Mouse (Mus musculus) retina, postnatal 1 day (tissue): ENCODE measurements around the gene Plagl1.
A peak's percentile ranks its signal among the peaks of the same experiment; 100 is the strongest.

Source experiments
- DNase-seq: peaks from one replicate; pipeline ENCODE4 v3.0.0-alpha.2; 2012

The Plagl1 gene

DNA sequence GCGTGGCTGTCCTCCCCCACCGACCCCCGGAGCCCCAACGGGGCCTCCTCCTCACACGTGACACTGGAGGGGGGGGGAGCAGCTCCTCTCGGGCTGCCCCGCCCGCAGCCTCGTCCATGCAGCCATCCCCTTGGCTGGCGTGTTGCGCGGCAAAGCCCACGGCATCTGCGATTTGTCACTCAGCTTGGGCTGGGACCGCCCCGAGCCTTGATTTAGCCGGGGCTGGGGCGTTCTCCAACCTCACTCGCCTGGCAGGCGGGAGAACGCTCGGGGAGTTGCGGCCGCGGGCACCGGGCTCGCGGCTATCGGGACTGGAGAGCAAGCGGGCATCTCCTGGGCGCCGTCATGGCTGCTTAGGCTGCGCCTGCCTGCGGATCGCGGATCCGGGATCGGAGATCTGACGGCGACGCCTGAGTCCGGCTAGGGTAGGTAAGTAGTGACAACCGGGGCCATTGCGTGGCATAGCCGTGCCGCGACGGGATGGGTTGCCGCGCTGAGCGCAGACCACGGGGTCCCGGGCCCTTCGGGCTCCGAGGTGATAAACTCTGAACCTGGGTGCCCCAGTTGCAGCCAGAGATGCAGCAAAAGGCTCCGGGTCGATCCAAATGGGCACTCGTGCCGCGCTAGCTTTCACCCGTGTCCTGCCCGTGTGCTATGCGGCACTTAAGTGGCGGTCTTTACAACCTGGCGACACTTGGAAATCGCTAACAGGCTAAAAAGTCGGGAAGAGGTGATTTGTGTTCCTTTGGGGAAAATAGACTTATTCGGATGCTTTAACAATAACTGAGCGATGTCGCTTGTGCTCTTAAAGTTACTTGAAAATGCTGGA lies 30.5 kb downstream of the Plagl1 start:
- DNase-seq = peak; percentile 96

DNA sequence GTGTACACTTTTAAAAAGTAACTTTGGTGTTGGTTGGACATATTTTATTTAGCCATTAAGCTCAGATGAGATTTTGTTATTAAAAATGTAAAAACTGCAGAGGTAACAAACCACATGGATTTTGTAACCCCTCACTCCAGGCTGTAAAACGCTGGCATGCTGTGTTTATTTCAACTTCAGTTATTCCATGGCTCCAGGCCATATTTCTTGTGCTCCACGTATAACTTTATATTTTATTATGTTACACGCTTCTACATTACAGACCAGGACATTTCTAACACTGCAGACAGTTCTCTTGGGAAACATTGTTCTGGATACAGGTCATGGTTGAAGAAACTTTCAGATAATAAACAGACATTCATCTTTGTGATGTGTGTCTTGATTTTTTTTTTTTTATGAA lies 32.7 kb downstream of the Plagl1 start:
- no peak for DNase-seq

DNA sequence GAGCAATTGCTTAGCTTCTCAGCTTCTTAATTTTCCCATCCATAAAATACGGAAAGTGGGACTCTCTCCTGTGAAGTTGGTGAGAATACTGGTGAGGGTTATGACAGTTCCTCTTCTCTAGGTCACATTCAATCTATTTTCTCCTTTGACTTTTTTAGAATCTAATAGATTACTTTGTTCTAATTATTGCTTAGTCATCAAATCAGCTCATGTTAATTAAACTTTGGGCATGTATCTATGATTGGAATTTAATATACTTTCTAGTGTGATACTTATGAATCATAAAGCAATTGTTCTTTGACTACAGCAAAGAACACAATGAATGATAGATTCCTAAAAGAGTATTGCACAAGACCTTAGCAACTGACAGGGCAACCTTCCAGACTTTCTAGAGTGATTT lies 38.6 kb downstream of the Plagl1 start:
- DNase-seq = no peak

DNA sequence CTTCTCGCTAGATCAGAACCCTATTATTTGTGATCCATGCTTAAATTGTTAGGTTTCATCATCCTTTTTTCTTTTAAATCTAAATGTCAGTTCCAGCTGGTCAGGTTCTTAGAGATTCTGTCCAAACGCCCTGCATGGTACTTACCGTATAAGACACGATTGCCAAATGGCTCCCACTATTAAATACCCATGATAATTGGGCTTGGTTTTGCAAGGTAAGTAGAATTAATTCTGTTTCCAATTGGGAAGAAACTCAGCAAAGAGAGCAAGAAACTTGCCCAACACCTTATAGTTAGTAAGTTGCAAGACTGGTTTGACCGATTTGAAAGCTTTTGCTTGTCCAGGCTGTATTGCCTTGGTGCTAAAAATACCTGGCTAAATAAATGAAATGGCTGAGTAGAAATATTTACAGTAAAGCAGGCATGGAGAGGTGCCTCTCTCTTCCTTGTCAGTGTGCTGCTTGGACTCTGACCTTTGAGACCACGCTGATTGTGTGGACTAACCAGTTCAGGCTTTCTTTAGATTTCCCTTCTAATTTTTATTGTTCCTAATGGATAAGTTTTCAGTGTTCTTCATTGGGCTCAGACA lies 39.9 kb downstream of the Plagl1 start:
- no peak for DNase-seq

DNA sequence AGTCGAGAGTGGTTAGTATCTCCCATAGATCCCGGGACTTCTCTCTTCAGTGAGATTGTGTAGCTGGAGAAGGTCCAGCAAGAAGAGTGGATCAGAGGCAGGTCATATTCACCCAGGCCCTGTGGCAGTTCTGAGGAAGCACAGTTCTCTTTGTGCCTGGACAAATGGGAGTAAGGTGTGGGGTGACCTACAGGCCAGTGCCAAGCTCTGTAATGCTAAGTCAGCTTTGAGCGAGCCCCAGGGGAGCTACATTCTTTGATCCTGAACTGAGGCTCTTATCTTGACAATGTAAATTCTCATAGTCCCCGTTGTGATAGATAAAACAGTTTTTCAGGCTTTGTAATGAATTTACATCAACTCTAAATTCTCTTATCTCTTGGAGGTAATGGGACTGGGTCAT lies 42.1 kb downstream of the Plagl1 start:
- no peak for DNase-seq

DNA sequence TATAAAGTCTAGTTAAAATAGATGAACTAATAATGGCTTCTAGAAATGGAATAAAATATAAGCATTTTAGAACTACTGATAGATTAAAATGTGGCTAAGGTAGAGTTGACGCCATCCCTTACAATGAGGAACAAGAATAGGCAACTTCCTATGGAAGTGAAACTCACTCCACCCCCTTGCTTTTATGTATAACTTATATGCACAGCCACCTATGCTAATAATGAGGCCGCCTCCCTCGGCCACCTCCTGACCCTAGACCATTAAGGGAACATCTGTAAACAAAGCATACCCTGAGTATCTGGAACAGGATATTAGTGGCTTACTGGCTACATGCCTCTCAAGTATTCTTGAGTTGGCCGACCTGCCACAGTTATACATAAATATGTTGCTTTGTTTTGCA lies 43.5 kb downstream of the Plagl1 start:
- no peak for DNase-seq

DNA sequence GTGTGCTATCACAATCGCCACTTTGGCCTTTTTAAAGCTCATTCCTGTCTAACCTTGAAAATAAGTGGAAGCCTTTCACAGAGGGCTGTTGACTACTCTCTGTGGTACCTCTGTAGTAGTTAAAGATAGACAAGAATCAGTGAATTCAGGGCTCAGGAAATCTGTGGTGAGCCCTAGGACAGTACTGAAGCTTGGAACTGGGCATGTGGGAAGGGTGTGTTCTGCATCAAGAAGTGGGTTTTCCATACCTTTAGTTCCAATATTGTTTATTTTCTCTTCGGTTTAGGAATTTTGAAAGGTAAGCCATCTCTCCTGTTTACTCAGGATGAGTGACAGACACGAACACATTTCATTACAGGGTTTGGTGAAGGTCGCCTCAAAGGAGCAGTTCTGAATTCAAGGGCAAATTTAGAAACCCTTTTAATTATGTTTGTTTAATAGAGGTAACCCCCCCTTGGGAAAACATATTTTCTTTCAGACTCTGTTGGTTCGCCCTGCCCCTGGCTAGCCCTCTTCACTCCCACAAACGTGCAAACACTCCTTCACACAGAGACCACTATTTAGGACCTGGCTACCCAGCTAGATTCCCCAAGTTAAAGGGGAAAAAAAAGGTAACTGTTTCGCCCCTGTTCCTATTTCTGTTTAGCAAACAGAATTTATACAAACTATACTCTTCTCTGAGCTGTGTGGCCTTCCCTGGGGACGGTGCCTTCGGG lies 46.8 kb downstream of the Plagl1 start:
- DNase-seq = no peak

DNA sequence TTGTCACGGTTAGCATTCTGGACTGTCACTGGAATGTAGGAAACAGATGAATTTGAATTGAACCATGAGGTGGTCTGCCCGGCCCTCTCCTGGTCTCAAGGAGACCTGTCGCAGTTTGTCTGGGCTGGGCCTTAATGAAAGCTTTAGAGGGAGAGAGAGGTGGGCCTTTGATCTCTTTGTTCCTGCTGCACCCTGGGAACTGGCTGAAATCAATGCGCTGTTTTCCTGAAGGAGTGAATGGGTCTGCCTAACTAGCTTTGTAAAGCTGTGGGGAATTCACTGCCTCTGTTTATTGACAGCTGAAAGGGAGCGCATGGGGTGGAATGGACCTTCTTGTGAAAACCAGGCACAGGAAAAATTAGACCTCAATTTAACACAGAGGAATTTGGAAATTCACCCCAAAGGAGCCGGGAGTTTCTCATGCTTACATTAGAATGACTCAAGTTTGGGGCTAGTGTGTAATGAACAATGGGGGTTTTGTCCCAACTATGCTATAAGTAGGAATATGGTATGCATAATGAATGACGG lies 47.8 kb downstream of the Plagl1 start:
- DNase-seq = peak; percentile 47

DNA sequence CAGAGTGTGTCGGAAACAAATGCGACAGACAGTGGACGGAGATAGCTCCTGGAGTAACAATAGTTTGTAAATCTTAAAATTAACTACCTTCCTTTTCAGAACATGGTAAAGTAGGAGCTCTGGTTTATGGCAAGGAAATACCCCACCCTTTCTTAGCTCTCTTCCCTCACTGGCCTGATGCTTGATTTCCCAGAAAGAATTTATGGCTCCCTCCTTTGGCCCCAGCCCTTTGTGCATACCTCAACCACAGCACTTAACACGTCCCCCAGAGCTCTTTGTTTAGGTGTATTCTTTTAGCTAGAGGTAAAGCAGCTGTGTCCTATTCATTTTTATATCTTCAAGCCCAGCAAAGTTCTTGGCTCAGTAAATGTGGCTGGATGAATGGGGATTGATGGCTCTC lies 48.5 kb downstream of the Plagl1 start:
- DNase-seq = no peak

DNA sequence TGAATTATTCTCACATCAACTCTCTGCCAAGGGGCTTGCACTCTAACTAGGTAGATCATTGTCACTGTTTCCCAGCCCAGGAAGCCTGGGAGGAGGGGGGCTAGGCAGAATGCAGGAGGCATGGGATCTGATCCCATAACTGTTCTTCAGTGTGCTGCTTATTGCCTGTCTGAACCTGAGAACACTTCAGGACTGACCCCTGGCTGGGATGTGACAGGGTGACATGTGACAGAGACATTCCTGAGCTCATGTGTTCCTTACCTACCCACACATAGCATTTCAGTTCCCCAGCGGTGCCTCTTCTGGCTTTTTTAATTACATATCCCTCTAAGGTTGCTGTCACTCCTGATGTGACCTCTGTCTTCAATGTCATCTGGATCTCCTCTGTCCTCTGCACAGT lies 49.5 kb downstream of the Plagl1 start:
- DNase-seq = no peak

DNA sequence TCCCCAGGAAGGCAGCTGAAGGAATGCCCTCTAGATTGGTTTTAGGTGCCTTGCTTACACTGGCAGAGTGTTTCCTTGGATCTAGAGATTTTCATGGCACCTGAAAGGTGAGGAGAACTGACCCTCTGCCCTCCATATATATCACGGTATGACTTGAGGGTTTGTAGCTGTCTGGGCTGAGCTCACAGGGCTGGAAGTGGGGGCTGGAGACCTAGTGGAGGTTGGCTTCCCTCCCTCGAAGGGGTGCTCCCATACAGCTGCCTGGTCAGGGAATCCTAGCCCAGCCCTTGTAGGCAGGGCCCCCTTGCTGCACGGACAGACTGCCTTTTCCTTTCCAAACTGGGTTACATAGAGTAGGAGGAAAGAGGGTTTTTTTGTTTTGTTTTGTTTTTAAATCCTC lies 52.5 kb downstream of the Plagl1 start:
- DNase-seq = no peak

DNA sequence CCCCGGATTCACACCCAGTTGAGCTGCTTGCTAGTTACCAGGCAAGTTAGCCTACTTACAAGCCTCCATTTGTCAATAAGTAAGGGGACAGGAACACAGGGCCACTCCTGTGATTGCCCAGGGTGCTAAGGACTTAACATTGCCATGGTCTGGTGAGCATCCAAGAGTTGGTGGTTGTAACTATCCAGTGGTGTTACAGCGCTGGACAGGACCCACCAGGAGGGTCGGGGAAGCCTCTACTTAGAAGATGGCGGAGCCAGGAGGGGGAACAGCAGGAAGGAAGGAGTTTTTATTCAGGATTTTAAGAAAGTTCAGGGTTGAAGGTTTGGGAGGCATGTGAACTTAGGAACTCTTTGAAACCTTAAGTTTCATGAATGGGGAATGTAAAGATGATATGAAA lies 53.3 kb downstream of the Plagl1 start:
- no peak for DNase-seq

DNA sequence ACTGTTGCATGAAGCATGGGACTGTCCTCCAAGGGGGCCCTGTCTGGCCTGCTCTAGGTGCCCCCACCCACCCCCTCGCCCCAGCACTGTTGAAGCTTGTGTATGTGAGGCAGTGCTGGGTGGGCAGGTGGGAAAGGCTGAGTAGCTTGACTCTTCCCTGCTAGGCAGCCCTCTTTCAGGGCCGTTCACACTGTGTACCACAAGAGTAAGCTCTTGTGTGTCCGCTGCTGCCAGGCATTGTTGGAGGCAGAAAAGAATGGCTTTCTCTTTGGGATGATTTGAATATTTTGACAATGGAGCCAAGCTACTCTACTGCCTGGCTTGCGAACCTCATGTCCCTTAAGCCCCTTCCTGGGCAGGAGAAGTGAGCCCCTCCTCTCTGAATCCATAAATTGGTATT lies 54.7 kb downstream of the Plagl1 start:
- peak; percentile 48 for DNase-seq

DNA sequence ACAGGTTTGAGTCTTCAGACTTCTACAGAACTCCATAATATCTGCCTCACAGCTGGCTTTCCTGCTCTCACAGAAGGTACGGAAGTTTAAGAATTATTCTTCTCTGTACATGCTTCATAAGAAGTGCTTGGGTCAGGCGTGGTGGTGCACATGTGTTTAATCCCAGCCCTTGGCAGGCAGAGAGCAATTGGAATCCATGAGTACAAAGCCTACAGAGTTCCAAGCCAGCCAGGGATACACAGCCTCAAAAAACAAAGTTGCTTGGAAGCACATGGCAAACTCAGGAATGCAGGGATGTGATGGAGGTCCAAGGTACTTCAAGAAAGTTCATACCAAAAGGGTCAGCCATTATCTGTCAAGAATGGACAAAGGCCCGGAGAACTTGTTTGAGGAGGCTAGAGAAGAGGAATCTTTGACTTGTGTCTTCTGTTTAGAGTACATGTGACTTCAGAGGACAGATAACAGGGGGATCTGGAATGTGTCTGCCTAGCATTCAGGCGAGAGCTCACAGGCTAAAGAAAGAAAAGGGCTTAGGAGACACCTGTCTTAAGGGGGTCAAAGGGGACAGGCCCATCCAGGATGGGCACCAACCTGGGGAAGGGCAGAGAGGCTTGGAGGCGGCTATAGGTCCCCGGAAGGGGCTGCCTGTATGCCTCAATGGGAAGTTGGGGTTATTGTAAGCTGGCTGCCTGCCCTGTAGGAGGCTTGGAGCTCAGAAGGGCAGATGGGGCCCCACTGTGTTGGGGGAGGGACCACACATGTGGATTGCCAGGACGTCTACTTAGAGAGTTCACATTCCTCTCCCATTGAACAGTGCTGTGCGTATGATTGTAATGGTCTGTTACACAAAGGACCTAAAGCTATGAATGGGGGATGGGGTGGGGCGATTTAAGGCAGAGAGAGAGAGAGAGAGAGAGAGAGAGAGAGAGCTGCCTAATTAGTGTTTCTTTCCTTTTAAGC lies 56.7 kb downstream of the Plagl1 start:
- DNase-seq = peak; percentile 93

DNA sequence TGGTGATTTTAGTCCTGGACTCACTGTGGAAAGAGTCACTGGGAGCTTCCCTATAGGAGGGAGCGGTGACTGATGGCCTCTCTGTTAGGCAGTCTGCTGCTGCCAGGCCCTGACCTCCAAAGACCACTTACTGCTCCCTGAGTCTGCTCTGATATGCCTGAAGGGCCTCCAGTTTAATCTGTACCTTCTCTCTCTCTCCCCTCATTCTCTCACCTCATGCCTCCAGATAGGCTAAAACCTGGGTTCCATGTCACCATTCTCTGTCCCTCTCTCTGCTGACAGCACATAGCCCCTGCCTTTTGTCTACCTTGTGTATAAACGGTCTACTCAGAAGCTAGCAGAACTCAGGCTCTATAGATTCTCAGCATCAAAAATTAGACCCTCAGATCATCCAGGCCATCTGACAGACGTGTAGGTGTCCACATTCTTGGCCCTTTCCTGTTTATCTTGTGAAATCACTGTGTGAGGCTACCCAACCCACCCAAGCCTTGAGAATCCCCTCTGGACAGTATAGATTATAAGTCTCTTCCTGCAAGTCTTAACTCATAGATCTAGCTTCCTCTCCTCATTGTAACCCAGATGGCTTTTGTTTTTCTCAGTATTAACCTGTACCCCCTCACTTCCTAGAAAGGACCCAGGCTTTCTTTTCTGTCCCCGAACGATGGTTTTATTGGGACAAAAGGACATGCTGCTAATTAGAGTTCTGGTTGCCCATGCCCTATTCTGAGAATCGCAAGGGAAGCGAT lies 57.9 kb downstream of the Plagl1 start:
- no peak for DNase-seq

DNA sequence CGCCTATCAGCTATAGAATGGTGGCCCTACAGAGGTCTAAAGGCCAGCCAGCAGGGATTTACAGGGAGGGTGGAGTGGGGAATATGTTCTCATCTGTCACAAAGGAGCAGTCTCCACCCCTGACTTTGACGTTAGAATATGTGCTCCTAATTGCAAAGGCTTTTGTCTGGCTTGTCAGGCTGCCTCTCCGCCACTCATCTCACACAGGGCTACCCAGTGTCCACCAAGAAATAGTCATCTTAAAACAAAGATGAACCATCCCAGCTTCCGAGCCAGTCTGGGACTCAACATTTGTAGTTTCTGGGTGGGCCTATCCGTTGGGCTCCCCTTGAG lies 58.4 kb downstream of the Plagl1 start:
- peak; percentile 64 for DNase-seq

DNA sequence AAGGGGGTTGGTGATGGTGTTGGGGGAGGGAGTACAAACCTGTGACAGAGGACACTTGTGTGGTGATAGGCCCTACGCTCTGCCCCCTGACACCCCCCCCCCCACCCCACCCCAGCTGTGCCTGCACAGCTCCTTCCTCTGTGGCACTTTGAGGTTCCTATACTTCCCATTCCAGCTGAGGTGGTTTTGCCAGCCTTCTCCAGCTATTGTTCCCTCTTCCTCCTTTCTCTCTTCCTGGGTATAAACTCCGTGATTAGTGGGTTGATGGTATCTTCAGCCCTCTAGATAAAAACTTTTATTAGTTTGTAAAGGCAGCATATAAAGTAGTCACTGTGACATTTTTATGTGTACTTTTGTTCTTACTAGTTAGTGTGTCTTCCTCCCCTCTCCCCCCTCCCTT lies 59.0 kb downstream of the Plagl1 start:
- DNase-seq = no peak

DNA sequence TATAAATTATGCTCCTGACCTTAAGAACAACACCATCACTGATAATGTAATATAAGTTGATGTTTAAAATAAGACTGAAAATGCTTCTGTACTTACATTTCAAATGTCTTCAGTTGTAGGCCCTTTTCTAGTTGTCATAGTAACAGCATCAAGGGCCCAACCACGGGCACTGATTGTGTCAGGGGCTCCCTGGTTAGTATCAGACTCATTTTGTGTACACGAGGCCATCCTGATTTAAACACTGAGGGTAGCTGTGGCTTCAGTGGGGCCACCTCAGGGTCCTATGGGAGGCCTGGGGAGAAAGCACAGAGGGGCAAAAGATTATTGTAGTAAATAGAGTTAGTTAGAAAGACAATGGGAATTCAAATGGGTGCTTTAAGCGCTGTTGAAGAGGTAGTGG lies 65.5 kb downstream of the Plagl1 start:
- no peak for DNase-seq

DNA sequence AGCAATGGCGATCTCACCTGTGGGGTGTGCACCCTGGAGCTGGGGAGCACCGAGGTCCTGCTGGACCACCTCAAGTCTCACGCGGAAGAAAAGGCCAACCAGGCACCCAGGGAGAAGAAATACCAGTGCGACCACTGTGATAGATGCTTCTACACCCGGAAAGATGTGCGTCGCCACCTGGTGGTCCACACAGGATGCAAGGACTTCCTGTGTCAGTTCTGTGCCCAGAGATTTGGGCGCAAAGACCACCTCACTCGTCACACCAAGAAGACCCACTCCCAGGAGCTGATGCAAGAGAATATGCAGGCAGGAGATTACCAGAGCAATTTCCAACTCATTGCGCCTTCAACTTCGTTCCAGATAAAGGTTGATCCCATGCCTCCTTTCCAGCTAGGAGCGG lies 67.0 kb downstream of the Plagl1 start:
- peak; percentile 47 for DNase-seq

DNA sequence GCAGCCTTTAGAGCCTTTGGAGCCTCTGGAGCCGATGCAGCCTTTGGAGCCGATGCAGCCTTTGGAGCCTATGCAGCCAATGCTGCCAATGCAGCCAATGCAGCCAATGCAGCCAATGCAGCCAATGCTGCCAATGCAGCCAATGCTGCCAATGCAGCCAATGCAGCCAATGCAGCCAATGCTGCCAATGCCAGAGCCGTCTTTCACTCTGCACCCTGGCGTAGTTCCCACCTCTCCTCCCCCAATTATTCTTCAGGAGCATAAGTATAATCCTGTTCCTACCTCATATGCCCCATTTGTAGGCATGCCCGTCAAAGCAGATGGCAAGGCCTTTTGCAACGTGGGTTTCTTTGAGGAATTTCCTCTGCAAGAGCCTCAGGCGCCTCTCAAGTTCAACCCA lies 67.6 kb downstream of the Plagl1 start:
- no peak for DNase-seq

DNA sequence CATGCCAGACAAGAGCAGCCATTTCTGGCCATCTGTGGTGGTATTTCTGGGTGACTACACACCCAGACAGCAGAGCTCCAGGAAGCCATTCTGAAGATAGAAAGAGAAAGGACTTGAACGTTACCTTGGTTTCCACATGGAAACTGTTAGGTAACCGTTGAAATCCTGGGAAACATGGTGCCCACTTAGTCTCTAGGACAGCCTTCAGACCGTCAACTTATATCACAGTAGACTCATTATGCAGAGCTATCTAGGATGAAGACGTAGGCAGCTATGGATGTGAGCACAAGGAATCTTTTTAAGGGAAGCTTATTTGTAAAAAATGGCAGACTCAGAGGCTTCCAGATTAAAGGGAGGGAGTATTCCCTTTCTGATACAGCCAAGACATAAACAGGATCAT lies 73.5 kb downstream of the Plagl1 start:
- DNase-seq = no peak

DNA sequence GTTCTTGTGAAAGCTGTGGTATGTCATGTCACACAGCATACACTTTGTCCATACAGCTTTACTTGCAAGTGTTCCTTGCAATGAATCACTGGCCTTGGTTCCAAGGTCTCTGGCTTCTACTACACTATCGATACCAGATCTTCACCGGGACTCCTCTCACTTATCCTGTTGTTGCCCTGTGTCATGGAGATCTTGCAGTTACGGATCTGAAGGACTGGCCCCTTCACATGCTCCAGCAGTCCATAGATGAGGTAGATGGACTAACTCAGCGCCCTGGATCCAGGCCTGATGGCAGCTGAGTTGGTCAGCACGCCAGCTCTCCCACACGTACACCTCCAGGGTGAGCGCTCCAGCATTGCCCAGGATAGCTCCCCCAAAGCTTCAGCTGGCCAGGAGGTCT lies 75.0 kb downstream of the Plagl1 start:
- DNase-seq = no peak
